Mouse (Mus musculus): ENCODE measurements around the gene Fli1. TPM values are rescaled to one million over a fixed set of nuclear protein-coding genes. Genes with fewer than 3 reads are reported as not detected.

Gene Fli1
- polyA plus RNA-seq, 1 experiment from 2014 or later: 68.3 TPM

GRCm38 (mm10) chr9:32494891-32495642, 47.6 kb downstream of the Fli1 start:
- Histone ChIP-seq H3K4me2 (ENCODE audit: low read depth, severe bottlenecking) (peak overlapping the region; percentile 24; the same call in 1 of the 2 replicates), H3K4me3 (ENCODE audit: low read depth, low read length) (no peak overlapping the region), H3K27me3 (ENCODE audit: control insufficient read depth, insufficient read depth, low read length) (no peaks in the 10 kb centered on the region), H3K9me3 (ENCODE audit: control insufficient read depth, low read length) (no peaks in the 10 kb centered on the region), H3K27ac (replicated peaks; ENCODE audit: low read depth, low read length) (peak overlapping the region; percentile 80), H3K9ac (ENCODE audit: low read length) (0 out of 2 replicates have a peak overlapping the region, but pooled peaks have one; percentile 48), H3K36me3 (ENCODE audit: control insufficient read depth, insufficient read depth, low read length) (no peaks in the 10 kb centered on the region), H3K4me1 (ENCODE audit: control insufficient read depth, insufficient read depth, low read length) (peaks cover 53% of the 10 kb centered on the region)
- ATAC-seq (ENCODE audit: insufficient number of reproducible peaks, low FRiP score, low TSS enrichment, low read depth) (peak; percentile 92), DNase-seq (ENCODE audit: low spot score) (peak; percentile 74)
- 3% methylated on average over 8 of the region's 8 CpGs for WGBS

GRCm38 (mm10) chr9:32493588-32494423, 48.9 kb downstream of the Fli1 start:
- Histone ChIP-seq H3K36me3 (ENCODE audit: control insufficient read depth, insufficient read depth, low read length) (no peaks in the 10 kb centered on the region), H3K27me3 (ENCODE audit: control insufficient read depth, insufficient read depth, low read length) (no peaks in the 10 kb centered on the region), H3K4me3 (ENCODE audit: low read depth, low read length) (no peak overlapping the region), H3K9me3 (ENCODE audit: control insufficient read depth, low read length) (no peaks in the 10 kb centered on the region), H3K4me1 (ENCODE audit: control insufficient read depth, insufficient read depth, low read length) (peaks cover 52% of the 10 kb centered on the region), H3K9ac (ENCODE audit: low read length) (no peak overlapping the region), H3K27ac (replicated peaks; ENCODE audit: low read depth, low read length) (peak overlapping the region; percentile 80), H3K4me2 (ENCODE audit: low read depth, severe bottlenecking) (no peak overlapping the region)
- DNase-seq (ENCODE audit: low spot score) (no peak), ATAC-seq (ENCODE audit: insufficient number of reproducible peaks, low FRiP score, low TSS enrichment, low read depth) (no peak)
- WGBS: 84% methylated on average over 4 of the region's 4 CpGs

GRCm38 (mm10) chr9:32492753-32493152, 49.9 kb downstream of the Fli1 start:
- no peak for ATAC-seq (ENCODE audit: insufficient number of reproducible peaks, low FRiP score, low TSS enrichment, low read depth)
- no peak overlapping the region for H3K9ac ChIP-seq (ENCODE audit: low read length)
- no peak overlapping the region for H3K4me2 ChIP-seq (ENCODE audit: low read depth, severe bottlenecking)
- WGBS: 71% methylated on average over 2 of the region's 2 CpGs
- no peak overlapping the region for H3K4me3 ChIP-seq (ENCODE audit: low read depth, low read length)
- no peak for DNase-seq (ENCODE audit: low spot score)
- no peaks in the 10 kb centered on the region for H3K36me3 ChIP-seq (ENCODE audit: control insufficient read depth, insufficient read depth, low read length)
- H3K27ac ChIP-seq (replicated peaks; ENCODE audit: low read depth, low read length): no peak overlapping the region
- no peaks in the 10 kb centered on the region for H3K27me3 ChIP-seq (ENCODE audit: control insufficient read depth, insufficient read depth, low read length)
- H3K4me1 ChIP-seq (ENCODE audit: control insufficient read depth, insufficient read depth, low read length): peaks cover 52% of the 10 kb centered on the region
- H3K9me3 ChIP-seq (ENCODE audit: control insufficient read depth, low read length): no peaks in the 10 kb centered on the region

GRCm38 (mm10) chr9:32491484-32491883, 51.2 kb downstream of the Fli1 start:
- no peak for ATAC-seq (ENCODE audit: insufficient number of reproducible peaks, low FRiP score, low TSS enrichment, low read depth)
- peaks cover 45% of the 10 kb centered on the region for H3K4me1 ChIP-seq (ENCODE audit: control insufficient read depth, insufficient read depth, low read length)
- H3K27me3 ChIP-seq (ENCODE audit: control insufficient read depth, insufficient read depth, low read length): no peaks in the 10 kb centered on the region
- WGBS: 93% methylated on average over 2 of the region's 2 CpGs
- H3K36me3 ChIP-seq (ENCODE audit: control insufficient read depth, insufficient read depth, low read length): peaks cover 2% of the 10 kb centered on the region; the same call in 1 of the 2 replicates
- no peak overlapping the region for H3K27ac ChIP-seq (replicated peaks; ENCODE audit: low read depth, low read length)
- H3K9ac ChIP-seq (ENCODE audit: low read length): no peak overlapping the region
- no peak for DNase-seq (ENCODE audit: low spot score)
- no peak overlapping the region for H3K4me2 ChIP-seq (ENCODE audit: low read depth, severe bottlenecking)
- H3K4me3 ChIP-seq (ENCODE audit: low read depth, low read length): no peak overlapping the region
- H3K9me3 ChIP-seq (ENCODE audit: control insufficient read depth, low read length): no peaks in the 10 kb centered on the region

- no peaks in the 10 kb centered on the region for H3K27me3 ChIP-seq (ENCODE audit: control insufficient read depth, insufficient read depth, low read length)
- peaks cover 32% of the 10 kb centered on the region for H3K4me1 ChIP-seq (ENCODE audit: control insufficient read depth, insufficient read depth, low read length)
- no peak overlapping the region for H3K9ac ChIP-seq (ENCODE audit: low read length)
- no peak overlapping the region for H3K4me2 ChIP-seq (ENCODE audit: low read depth, severe bottlenecking)
- H3K4me3 ChIP-seq (ENCODE audit: low read depth, low read length): no peak overlapping the region
- ATAC-seq (ENCODE audit: insufficient number of reproducible peaks, low FRiP score, low TSS enrichment, low read depth) (peak; percentile 21; the same call in 1 of the 2 replicates), DNase-seq (ENCODE audit: low spot score) (peak; percentile 63)
- H3K27ac ChIP-seq (replicated peaks; ENCODE audit: low read depth, low read length): peak overlapping the region; percentile 32
- 52% methylated on average over 4 of the region's 4 CpGs for WGBS
- H3K9me3 ChIP-seq (ENCODE audit: control insufficient read depth, low read length): no peaks in the 10 kb centered on the region
- peaks cover 2% of the 10 kb centered on the region; the same call in 1 of the 2 replicates for H3K36me3 ChIP-seq (ENCODE audit: control insufficient read depth, insufficient read depth, low read length)
Measured at GRCm38 (mm10) chr9:32489794-32490358, 52.8 kb downstream of the Fli1 start.

- Histone ChIP-seq H3K4me2 (ENCODE audit: low read depth, severe bottlenecking) (no peak overlapping the region), H3K27me3 (ENCODE audit: control insufficient read depth, insufficient read depth, low read length) (no peaks in the 10 kb centered on the region), H3K9me3 (ENCODE audit: control insufficient read depth, low read length) (no peaks in the 10 kb centered on the region), H3K4me3 (ENCODE audit: low read depth, low read length) (no peak overlapping the region), H3K9ac (ENCODE audit: low read length) (no peak overlapping the region), H3K4me1 (ENCODE audit: control insufficient read depth, insufficient read depth, low read length) (peaks cover 27% of the 10 kb centered on the region), H3K36me3 (ENCODE audit: control insufficient read depth, insufficient read depth, low read length) (peaks cover 2% of the 10 kb centered on the region; the same call in 1 of the 2 replicates), H3K27ac (replicated peaks; ENCODE audit: low read depth, low read length) (no peak overlapping the region)
- ATAC-seq (ENCODE audit: insufficient number of reproducible peaks, low FRiP score, low TSS enrichment, low read depth) (no peak), DNase-seq (ENCODE audit: low spot score) (no peak)
- 77% methylated on average over 4 of the region's 4 CpGs for WGBS
Measured at GRCm38 (mm10) chr9:32489315-32489714, 53.3 kb downstream of the Fli1 start.

- Histone ChIP-seq H3K27me3 (ENCODE audit: control insufficient read depth, insufficient read depth, low read length) (no peaks in the 10 kb centered on the region), H3K36me3 (ENCODE audit: control insufficient read depth, insufficient read depth, low read length) (peaks cover 2% of the 10 kb centered on the region; the same call in 1 of the 2 replicates)
- DNase-seq (ENCODE audit: low spot score): no peak
Measured at GRCm38 (mm10) chr9:32488627-32489026, 54.0 kb downstream of the Fli1 start.

GRCm38 (mm10) chr9:32487823-32488222, 54.8 kb downstream of the Fli1 start:
- Histone ChIP-seq H3K4me1 (ENCODE audit: control insufficient read depth, insufficient read depth, low read length) (peaks cover 17% of the 10 kb centered on the region), H3K4me2 (ENCODE audit: low read depth, severe bottlenecking) (no peak overlapping the region), H3K27me3 (ENCODE audit: control insufficient read depth, insufficient read depth, low read length) (no peaks in the 10 kb centered on the region), H3K4me3 (ENCODE audit: low read depth, low read length) (no peak overlapping the region), H3K9ac (ENCODE audit: low read length) (no peak overlapping the region), H3K27ac (replicated peaks; ENCODE audit: low read depth, low read length) (no peak overlapping the region), H3K9me3 (ENCODE audit: control insufficient read depth, low read length) (no peaks in the 10 kb centered on the region), H3K36me3 (ENCODE audit: control insufficient read depth, insufficient read depth, low read length) (peaks cover 2% of the 10 kb centered on the region; the same call in 1 of the 2 replicates)
- WGBS: 91% methylated on average over 5 of the region's 5 CpGs
- DNase-seq (ENCODE audit: low spot score) (no peak), ATAC-seq (ENCODE audit: insufficient number of reproducible peaks, low FRiP score, low TSS enrichment, low read depth) (no peak)

More at GRCm38 (mm10) chr9:32488627-32489026, 54.0 kb downstream of the Fli1 start:
- no peak overlapping the region for H3K27ac ChIP-seq (replicated peaks; ENCODE audit: low read depth, low read length)
- no peaks in the 10 kb centered on the region for H3K9me3 ChIP-seq (ENCODE audit: control insufficient read depth, low read length)
- peaks cover 20% of the 10 kb centered on the region for H3K4me1 ChIP-seq (ENCODE audit: control insufficient read depth, insufficient read depth, low read length)
- no peak overlapping the region for H3K4me3 ChIP-seq (ENCODE audit: low read depth, low read length)
- H3K4me2 ChIP-seq (ENCODE audit: low read depth, severe bottlenecking): no peak overlapping the region
- no peak overlapping the region for H3K9ac ChIP-seq (ENCODE audit: low read length)
- ATAC-seq (ENCODE audit: insufficient number of reproducible peaks, low FRiP score, low TSS enrichment, low read depth): no peak

Data from limb, embryonic 11.5 days (tissue).